Mouse (Mus musculus): ENCODE measurements around the gene Majin. TPM values are rescaled to one million over a fixed set of nuclear protein-coding genes. Genes with fewer than 3 reads are reported as not detected.

Majin gene
- polyA plus RNA-seq, 1 experiment from 2014 or later, result not detected

DNA sequence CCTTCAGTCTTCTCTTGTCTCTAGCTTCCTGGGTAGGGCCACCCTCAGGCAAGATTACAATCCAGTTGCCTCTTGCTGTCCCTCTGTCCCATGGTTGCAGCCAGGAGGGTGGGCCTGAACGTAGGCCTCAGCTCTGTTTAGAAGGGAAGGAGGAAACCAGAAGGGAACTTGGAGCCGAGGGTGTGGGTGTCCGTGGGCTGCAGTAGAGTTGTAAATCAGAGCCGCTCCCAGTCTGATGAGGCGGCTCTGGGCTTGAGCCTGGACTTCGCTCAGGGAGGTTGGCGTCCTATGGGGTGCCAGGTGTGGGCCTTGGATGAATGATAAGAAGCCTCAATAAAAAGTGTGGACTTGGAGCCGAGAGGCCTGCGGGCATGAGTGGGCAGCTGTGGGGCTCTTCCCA is 80.0 kb downstream of the Majin start:
- H3K9me3 ChIP-seq (replicated peaks), result 0 out of 2 replicates have a peak, but pooled peaks cover 5% of the 10 kb centered on the region
- peak overlapping the region; percentile 55 for H3K4me2 ChIP-seq
- H3K4me1 ChIP-seq (replicated peaks), result peaks cover 29% of the 10 kb centered on the region
- 56% methylated on average over 9 of the region's 9 CpGs for WGBS (ENCODE audit: insufficient replicate concordance)
- no peak for ATAC-seq (ENCODE audit: low read depth)
- DNase-seq, result no peak
- H3K27me3 ChIP-seq, result peaks cover 6% of the 10 kb centered on the region
- H3K4me3 ChIP-seq (replicated peaks), result peak overlapping the region; percentile 46
- peaks cover 28% of the 10 kb centered on the region for H3K36me3 ChIP-seq
- H3K9ac ChIP-seq, result peak overlapping the region; percentile 55
- peak overlapping the region; percentile 37; the same call in 1 of the 2 replicates for H3K27ac ChIP-seq

DNA sequence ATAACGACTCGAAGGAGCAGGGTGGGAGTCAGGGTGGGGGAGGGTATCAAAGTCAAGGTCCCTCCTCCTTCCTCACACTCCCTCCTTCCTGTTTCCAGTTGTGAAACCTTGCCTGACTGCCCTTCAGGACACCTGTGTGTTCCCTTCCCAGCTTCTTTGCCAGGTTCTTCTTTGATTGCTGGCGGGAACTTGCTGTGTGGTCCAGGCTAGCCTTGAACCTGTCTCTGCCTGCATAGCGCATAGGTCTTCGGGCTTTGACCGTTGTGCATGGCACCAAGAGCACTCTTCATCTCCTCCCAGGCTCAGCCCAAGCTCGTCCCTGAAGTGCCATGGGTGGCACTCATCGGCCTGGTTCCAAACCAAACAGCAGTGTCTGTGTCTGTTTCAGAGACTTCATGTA is 80.8 kb downstream of the Majin start:
- Histone ChIP-seq H3K27me3 (peaks cover 6% of the 10 kb centered on the region), H3K36me3 (peaks cover 23% of the 10 kb centered on the region), H3K9me3 (replicated peaks) (0 out of 2 replicates have a peak, but pooled peaks cover 5% of the 10 kb centered on the region), H3K9ac (peak overlapping the region; percentile 55; the same call in 1 of the 2 replicates), H3K27ac (no peak overlapping the region), H3K4me2 (peak overlapping the region; percentile 55), H3K4me1 (replicated peaks) (peaks cover 33% of the 10 kb centered on the region), H3K4me3 (replicated peaks) (peak overlapping the region; percentile 46)
- ATAC-seq (ENCODE audit: low read depth), result no peak
- no peak for DNase-seq
- WGBS (ENCODE audit: insufficient replicate concordance), result 68% methylated on average over 8 of the region's 8 CpGs

DNA sequence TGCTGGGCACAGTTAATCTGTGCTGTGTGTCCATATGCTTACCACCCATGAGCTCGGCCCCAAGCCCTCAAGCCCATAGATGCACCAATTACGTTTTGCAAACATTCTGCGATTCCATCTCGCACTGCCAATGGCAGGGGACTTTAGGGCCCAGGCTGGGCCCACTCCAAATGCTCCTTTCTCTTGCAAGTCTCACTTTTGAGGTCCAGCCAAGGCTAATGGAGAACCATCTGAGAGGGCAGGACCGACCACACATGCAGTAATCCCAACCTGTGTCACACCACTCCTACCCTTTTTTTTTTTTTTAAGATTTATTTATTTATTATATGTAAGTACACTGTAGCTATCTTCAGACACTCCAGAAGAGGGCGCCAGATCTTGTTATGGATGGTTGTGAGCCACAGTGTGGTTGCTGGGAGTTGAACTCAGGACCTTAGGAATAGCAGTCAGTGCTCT is 81.6 kb downstream of the Majin start:
- H3K4me2 ChIP-seq, result peak overlapping the region; percentile 55
- H3K27me3 ChIP-seq, result peaks cover 6% of the 10 kb centered on the region
- peaks cover 15% of the 10 kb centered on the region for H3K36me3 ChIP-seq
- H3K9me3 ChIP-seq (replicated peaks), result 0 out of 2 replicates have a peak, but pooled peaks cover 4% of the 10 kb centered on the region
- no peak overlapping the region for H3K27ac ChIP-seq
- H3K4me1 ChIP-seq (replicated peaks), result peaks cover 41% of the 10 kb centered on the region
- WGBS (ENCODE audit: insufficient replicate concordance), result 62% methylated on average over 6 of the region's 6 CpGs
- no peak for DNase-seq
- no peak overlapping the region for H3K9ac ChIP-seq
- no peak overlapping the region for H3K4me3 ChIP-seq (replicated peaks)
- no peak for ATAC-seq (ENCODE audit: low read depth)

GRCm38 (mm10) chr19:6267306-6268169 is 83.3 kb downstream of the Majin start:
- WGBS (ENCODE audit: insufficient replicate concordance), result 57% methylated on average over 11 of the region's 11 CpGs
- no peak overlapping the region for H3K27ac ChIP-seq
- H3K4me2 ChIP-seq, result no peak overlapping the region
- no peaks in the 10 kb centered on the region for H3K9me3 ChIP-seq (replicated peaks)
- no peaks in the 10 kb centered on the region for H3K36me3 ChIP-seq
- no peak overlapping the region for H3K9ac ChIP-seq
- no peak for DNase-seq
- ATAC-seq (ENCODE audit: low read depth), result no peak
- no peak overlapping the region for H3K4me3 ChIP-seq (replicated peaks)
- H3K4me1 ChIP-seq (replicated peaks), result peaks cover 56% of the 10 kb centered on the region
- peaks cover 6% of the 10 kb centered on the region for H3K27me3 ChIP-seq

GRCm38 (mm10) chr19:6268170-6268528 is 84.0 kb downstream of the Majin start:
- peak; percentile 74 for DNase-seq
- Histone ChIP-seq H3K9ac (no peak overlapping the region), H3K36me3 (no peaks in the 10 kb centered on the region), H3K9me3 (replicated peaks) (no peaks in the 10 kb centered on the region), H3K27ac (no peak overlapping the region), H3K4me2 (no peak overlapping the region), H3K4me3 (replicated peaks) (no peak overlapping the region), H3K27me3 (peaks cover 6% of the 10 kb centered on the region), H3K4me1 (replicated peaks) (peaks cover 54% of the 10 kb centered on the region)
- peak; percentile 59 for ATAC-seq (ENCODE audit: low read depth)
- 14% methylated on average over 8 of the region's 8 CpGs for WGBS (ENCODE audit: insufficient replicate concordance)

DNA sequence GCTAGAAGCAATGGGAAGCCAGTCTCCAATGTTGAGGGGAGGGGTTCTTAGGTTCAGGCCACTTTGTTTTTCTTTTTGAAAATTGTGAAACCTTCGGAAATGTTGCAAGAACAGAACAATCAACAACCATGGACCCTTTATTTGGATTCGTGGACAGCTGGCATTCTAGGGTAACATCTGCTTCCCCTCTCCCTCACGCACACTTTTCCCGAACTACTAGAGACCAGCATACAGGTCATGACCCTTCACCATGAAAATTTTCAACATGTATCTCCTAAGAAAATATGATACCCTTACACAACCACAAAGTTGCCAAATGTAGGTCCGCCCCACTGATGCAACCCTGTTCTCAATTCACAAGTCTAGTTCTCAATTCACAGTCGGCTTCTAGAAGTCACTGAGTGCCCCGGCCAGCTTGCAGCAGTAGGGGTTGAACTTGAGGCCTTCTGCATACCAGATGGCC is 84.5 kb downstream of the Majin start:
- 64% methylated on average over 7 of the region's 7 CpGs for WGBS (ENCODE audit: insufficient replicate concordance)
- no peak overlapping the region for H3K4me3 ChIP-seq (replicated peaks)
- H3K4me1 ChIP-seq (replicated peaks), result peaks cover 58% of the 10 kb centered on the region
- DNase-seq, result no peak
- ATAC-seq (ENCODE audit: low read depth), result no peak
- peaks cover 6% of the 10 kb centered on the region for H3K27me3 ChIP-seq
- no peak overlapping the region for H3K9ac ChIP-seq
- H3K4me2 ChIP-seq, result no peak overlapping the region
- H3K27ac ChIP-seq, result no peak overlapping the region
- no peaks in the 10 kb centered on the region for H3K9me3 ChIP-seq (replicated peaks)
- H3K36me3 ChIP-seq, result no peaks in the 10 kb centered on the region

DNA sequence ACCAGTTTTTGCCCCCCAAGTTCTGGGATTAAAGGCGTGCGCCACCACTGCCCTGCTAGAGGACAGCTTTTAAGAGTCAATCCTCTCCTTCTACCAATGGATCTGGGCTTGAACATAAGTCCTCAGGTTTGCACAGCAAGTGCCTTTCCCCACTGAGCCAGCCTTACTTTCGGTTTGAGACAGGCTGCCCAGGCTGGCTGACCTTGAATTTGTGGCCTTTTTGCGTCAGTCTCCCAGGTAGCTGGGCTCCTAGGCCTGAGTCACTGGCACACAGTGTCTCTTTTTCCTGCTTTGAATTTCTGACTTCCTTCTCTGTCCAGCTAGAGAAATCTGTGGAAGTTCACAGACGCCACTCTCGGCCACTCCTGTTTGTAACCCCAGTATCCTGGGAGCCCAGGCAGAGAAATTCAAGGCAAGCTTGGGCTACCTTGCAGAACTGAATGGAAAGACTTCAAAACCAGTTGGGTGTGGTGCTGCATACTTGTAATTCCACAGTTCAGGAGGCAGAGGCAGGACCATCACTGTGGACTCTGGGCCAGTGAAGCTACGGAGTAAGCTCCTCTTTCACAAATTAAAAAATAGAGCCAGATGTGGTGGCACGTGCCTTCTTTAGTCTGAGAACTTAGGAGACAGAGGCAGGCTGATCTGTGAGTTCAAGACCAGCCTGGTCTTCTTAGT is 85.7 kb downstream of the Majin start:
- no peaks in the 10 kb centered on the region for H3K9me3 ChIP-seq (replicated peaks)
- H3K27me3 ChIP-seq, result peaks cover 6% of the 10 kb centered on the region
- peaks cover 60% of the 10 kb centered on the region for H3K4me1 ChIP-seq (replicated peaks)
- no peak overlapping the region for H3K4me3 ChIP-seq (replicated peaks)
- peak overlapping the region; percentile 42 for H3K9ac ChIP-seq
- H3K36me3 ChIP-seq, result no peaks in the 10 kb centered on the region
- DNase-seq (no peak), ATAC-seq (ENCODE audit: low read depth) (no peak)
- 78% methylated on average over 8 of the region's 8 CpGs for WGBS (ENCODE audit: insufficient replicate concordance)
- H3K4me2 ChIP-seq, result no peak overlapping the region
- H3K27ac ChIP-seq, result peak overlapping the region; percentile 52; the same call in 1 of the 2 replicates

DNA sequence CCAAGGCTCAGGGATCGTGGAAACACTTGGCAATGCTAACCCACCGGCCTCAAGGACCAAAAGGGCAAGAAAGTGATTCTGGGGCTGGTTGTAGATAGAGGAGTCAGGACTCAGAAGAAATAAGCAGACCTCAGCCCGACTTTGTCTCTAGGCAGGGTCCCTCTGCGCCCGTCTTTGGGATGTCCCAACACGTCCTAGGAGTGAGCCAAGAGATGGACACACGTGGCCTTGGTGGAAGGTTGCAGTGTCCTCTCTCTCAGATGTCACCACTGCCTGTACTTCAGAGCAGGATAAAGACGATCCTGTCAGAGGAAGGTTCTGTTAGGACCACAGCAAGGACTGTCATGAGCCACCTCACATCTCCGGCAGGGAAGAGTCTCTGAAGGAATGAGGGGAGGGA is 86.5 kb downstream of the Majin start:
- 59% methylated on average over 9 of the region's 9 CpGs for WGBS (ENCODE audit: insufficient replicate concordance)
- no peak overlapping the region for H3K4me2 ChIP-seq
- no peak overlapping the region for H3K4me3 ChIP-seq (replicated peaks)
- H3K4me1 ChIP-seq (replicated peaks), result peaks cover 60% of the 10 kb centered on the region
- no peak overlapping the region for H3K27ac ChIP-seq
- DNase-seq (no peak), ATAC-seq (ENCODE audit: low read depth) (no peak)
- H3K27me3 ChIP-seq, result peaks cover 6% of the 10 kb centered on the region
- no peaks in the 10 kb centered on the region for H3K9me3 ChIP-seq (replicated peaks)
- H3K36me3 ChIP-seq, result no peaks in the 10 kb centered on the region
- H3K9ac ChIP-seq, result no peak overlapping the region

DNA sequence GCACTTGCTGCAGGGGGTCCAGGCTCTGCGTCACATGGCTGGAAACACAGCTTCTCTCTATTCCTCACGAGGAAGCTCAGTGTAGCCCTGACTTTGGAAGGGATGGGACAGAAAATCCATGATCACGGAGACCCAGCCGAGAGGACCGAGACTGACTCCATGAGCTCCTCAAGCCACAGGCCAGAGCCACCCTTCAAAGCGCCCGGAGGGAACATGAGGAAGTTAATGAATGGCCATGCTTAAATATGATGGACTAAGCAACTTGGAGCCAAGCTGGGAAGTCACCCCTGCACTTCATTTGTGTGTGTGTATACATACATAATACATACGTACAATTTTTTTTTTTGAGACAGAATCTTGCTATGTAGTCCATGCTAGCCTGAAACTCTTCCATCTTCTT is 87.0 kb downstream of the Majin start:
- Histone ChIP-seq H3K9ac (no peak overlapping the region), H3K36me3 (no peaks in the 10 kb centered on the region), H3K27me3 (peaks cover 6% of the 10 kb centered on the region), H3K27ac (no peak overlapping the region), H3K4me3 (replicated peaks) (no peak overlapping the region), H3K9me3 (replicated peaks) (no peaks in the 10 kb centered on the region), H3K4me2 (no peak overlapping the region), H3K4me1 (replicated peaks) (peaks cover 64% of the 10 kb centered on the region)
- WGBS (ENCODE audit: insufficient replicate concordance), result 68% methylated on average over 8 of the region's 8 CpGs
- DNase-seq (no peak), ATAC-seq (ENCODE audit: low read depth) (no peak)

- H3K4me3 ChIP-seq (replicated peaks), result no peak overlapping the region
- WGBS (ENCODE audit: insufficient replicate concordance), result 71% methylated on average over 7 of the region's 7 CpGs
- no peak overlapping the region for H3K27ac ChIP-seq
- H3K9me3 ChIP-seq (replicated peaks), result no peaks in the 10 kb centered on the region
- peaks cover 65% of the 10 kb centered on the region for H3K4me1 ChIP-seq (replicated peaks)
- H3K9ac ChIP-seq, result no peak overlapping the region
- ATAC-seq (ENCODE audit: low read depth) (no peak), DNase-seq (no peak)
- H3K36me3 ChIP-seq, result no peaks in the 10 kb centered on the region
- no peak overlapping the region for H3K4me2 ChIP-seq
- H3K27me3 ChIP-seq, result peaks cover 6% of the 10 kb centered on the region
Measured at GRCm38 (mm10) chr19:6272053-6272452, 87.9 kb downstream of the Majin start.

DNA sequence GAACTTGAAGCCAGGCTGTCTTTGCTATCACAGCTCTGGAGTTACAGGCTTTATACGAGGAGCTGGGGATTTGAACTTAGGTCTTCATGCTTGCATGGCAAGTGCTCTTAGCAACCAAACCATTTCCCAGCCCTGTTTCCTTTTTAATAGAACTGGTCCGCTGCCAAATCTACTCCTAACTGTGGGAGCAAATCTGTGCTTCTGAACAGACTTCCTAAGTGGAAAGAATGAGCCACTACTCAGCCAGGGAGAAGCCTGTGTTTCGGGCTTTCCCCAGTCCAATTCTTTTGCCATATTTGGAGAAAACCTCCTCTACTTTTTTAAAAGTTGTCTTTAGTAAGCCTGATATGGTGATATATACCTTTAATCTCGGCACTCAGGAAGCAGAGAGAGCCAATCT is 88.5 kb downstream of the Majin start:
- DNase-seq (no peak), ATAC-seq (ENCODE audit: low read depth) (no peak)
- Histone ChIP-seq H3K9ac (no peak overlapping the region), H3K4me3 (replicated peaks) (no peak overlapping the region), H3K36me3 (no peaks in the 10 kb centered on the region), H3K4me2 (no peak overlapping the region), H3K9me3 (replicated peaks) (no peaks in the 10 kb centered on the region), H3K27me3 (no peaks in the 10 kb centered on the region), H3K27ac (no peak overlapping the region), H3K4me1 (replicated peaks) (peaks cover 68% of the 10 kb centered on the region)
- WGBS (ENCODE audit: insufficient replicate concordance), result 77% methylated on average over 4 of the region's 4 CpGs
